Mouse (Mus musculus) adrenal gland, postnatal 14 days (tissue): ENCODE results near the gene Tspear. TPM values are rescaled to one million over a fixed set of nuclear protein-coding genes. Genes with fewer than 3 reads are reported as not detected.

Experiments used
- DNase-seq: peaks from one replicate; pipeline ENCODE4 v3.0.0; 2021; ENCODE audit warnings: mixed read lengths
- total RNA-seq: library from RNA; stranded (reverse); gene quantifications from 2 replicates; pipeline ENCODE4 v1.2.3, GENCODE M21; 2021

Gene Tspear
- total RNA-seq, 1 experiment from 2014 or later, result not detected

GRCm38 (mm10) chr10:77878985-77879384, 192.6 kb downstream of the Tspear start:
- DNase-seq, result peak; percentile 53

- DNase-seq, result no peak
Measured at GRCm38 (mm10) chr10:77880305-77880704, 193.9 kb downstream of the Tspear start.

GRCm38 (mm10) chr10:77882553-77882952, 196.2 kb downstream of the Tspear start:
- DNase-seq, result no peak

- DNase-seq, result peak; percentile 27
Measured at GRCm38 (mm10) chr10:77886007-77886747, 199.8 kb downstream of the Tspear start.

- DNase-seq, result no peak
Measured at GRCm38 (mm10) chr10:77890987-77891565, 204.7 kb downstream of the Tspear start.

- DNase-seq, result peak; percentile 27
Measured at GRCm38 (mm10) chr10:77895562-77895961, 209.2 kb downstream of the Tspear start.

GRCm38 (mm10) chr10:77900126-77900525, 213.8 kb downstream of the Tspear start:
- DNase-seq, result no peak

- no peak for DNase-seq
Measured at GRCm38 (mm10) chr10:77900903-77901818, 214.8 kb downstream of the Tspear start.

- no peak for DNase-seq
Measured at GRCm38 (mm10) chr10:77901871-77902210, 215.5 kb downstream of the Tspear start.

- peak; percentile 84 for DNase-seq
Measured at GRCm38 (mm10) chr10:77902211-77902893, 216.0 kb downstream of the Tspear start, which contains the start of gene Lrrc3. Gene Lrrc3, minus strand, starts transcription at chr10:77902536.

GRCm38 (mm10) chr10:77902894-77903715, 216.7 kb downstream of the Tspear start:
- DNase-seq, result peak; percentile 65

- DNase-seq, result peak; percentile 74
Measured at GRCm38 (mm10) chr10:77912605-77913004, 226.2 kb downstream of the Tspear start.

GRCm38 (mm10) chr10:77913292-77913691, 226.9 kb downstream of the Tspear start:
- no peak for DNase-seq

- DNase-seq, result peak; percentile 84
Measured at GRCm38 (mm10) chr10:77916636-77917335, 230.4 kb downstream of the Tspear start.

- no peak for DNase-seq
Measured at GRCm38 (mm10) chr10:77921009-77921408, 234.6 kb downstream of the Tspear start.

- DNase-seq, result no peak
Measured at GRCm38 (mm10) chr10:77922681-77923080, 236.3 kb downstream of the Tspear start.

GRCm38 (mm10) chr10:77926140-77926539, 239.8 kb downstream of the Tspear start:
- peak; percentile 70 for DNase-seq

- no peak for DNase-seq
Measured at GRCm38 (mm10) chr10:77927375-77927774, 241.0 kb downstream of the Tspear start.
